Mouse (Mus musculus): Measurements from ENCODE around the gene Smlr1.

- TF ChIP-seq CTCF (IDR thresholded peaks at IDR 0.05; ENCODE audit: low read depth) (no peak), EP300 (IDR thresholded peaks at IDR 0.05; ENCODE audit: low read depth) (no peak)
These were observed 3.7 kb upstream of the Smlr1 start for GRCm38 (mm10) chr10:25539771-25540168.
